Mouse (Mus musculus) spleen, adult 2 months (tissue): ENCODE measurements around the gene Chrm3. TPM values are rescaled to one million over a fixed set of nuclear protein-coding genes. Genes with fewer than 3 reads are reported as not detected.

Experiments
- DNase-seq, 2 experiments: peaks; one replicate each; pipeline versions ENCODE4 v3.0.0 to v3.0.0-alpha.2; 2012 to 2021; ENCODE audit warnings: low spot score in 2 of 2, low read depth in 1 of 2
- H3K27ac ChIP-seq: fragments of 200-500 bp; 2 replicates; pipeline ENCODE4 v1.5.1; 2012; ENCODE audit warnings: low read length, inconsistent platforms; ENCODE audit not compliant: insufficient read depth
- H3K27me3 ChIP-seq: fragments of 200-500 bp; 2 replicates; pipeline ENCODE4 v1.6.1; 2012; ENCODE audit warnings: mild to moderate bottlenecking, moderate library complexity, low read length, inconsistent platforms; ENCODE audit not compliant: control insufficient read depth, insufficient read depth
- H3K36me3 ChIP-seq: fragments of 200-500 bp; 2 replicates; pipeline ENCODE4 v1.6.1; 2012; ENCODE audit warnings: mild to moderate bottlenecking, low read length, inconsistent platforms; ENCODE audit not compliant: control insufficient read depth, insufficient read depth
- H3K4me1 ChIP-seq: fragments of 200-500 bp; 2 replicates; pipeline ENCODE4 v1.6.1; 2011; ENCODE audit warnings: inconsistent platforms; ENCODE audit not compliant: control insufficient read depth, insufficient read depth, insufficient read length
- H3K4me3 ChIP-seq: fragments of 200-500 bp; 2 replicates; pipeline ENCODE4 v1.5.1; 2011; ENCODE audit warnings: mild to moderate bottlenecking, inconsistent platforms; ENCODE audit not compliant: insufficient read depth, insufficient read length; ENCODE audit errors: extremely low read depth
- CTCF ChIP-seq: fragments of 200-500 bp; IDR thresholded peaks from 2 replicates; pipeline ENCODE4 v1.5.1; 2011; ENCODE audit warnings: mild to moderate bottlenecking, inconsistent platforms; ENCODE audit not compliant: insufficient read depth, insufficient read length, insufficient replicate concordance; ENCODE audit errors: extremely low read depth
- POLR2A ChIP-seq: fragments of 200-500 bp; IDR thresholded peaks from 2 replicates; pipeline ENCODE4 v1.6.1; 2011; ENCODE audit warnings: low read depth, low read length, inconsistent platforms
- WGBS: fragments of 180-500 bp; shearing (Covaris S2); methylation state at CpG from one replicate; pipeline ENCODE4 v1.1.7; 2018; 5-methylcytosine and 5-hydroxymethylcytosine counted together
- polyA plus RNA-seq: library from polyadenylated mRNA; depleted of rRNA; stranded (reverse); fragments of >200 nt; gene quantifications from 2 replicates; pipeline ENCODE4 v1.2.3, GENCODE M21; 2012

Gene Chrm3
- polyA plus RNA-seq, 1 experiment, result 0.58 TPM

GRCm38 (mm10) chr13:9932714-9933113 is 427.9 kb downstream of the Chrm3 start:
- Histone ChIP-seq H3K4me3 (no peak overlapping the region), H3K27me3 (no peaks in the 10 kb centered on the region), H3K4me1 (no peaks in the 10 kb centered on the region), H3K36me3 (no peaks in the 10 kb centered on the region), H3K27ac (no peak overlapping the region)
- DNase-seq, result no peak
- 89% methylated on average over 4 of the region's 4 CpGs for WGBS
- no peak for TF ChIP-seq CTCF
- no peak for TF ChIP-seq POLR2A

- Histone ChIP-seq H3K27ac (no peak overlapping the region), H3K27me3 (no peaks in the 10 kb centered on the region), H3K36me3 (no peaks in the 10 kb centered on the region), H3K4me1 (no peaks in the 10 kb centered on the region), H3K4me3 (no peak overlapping the region)
- DNase-seq, result no peak
- WGBS, result 4% methylated on average over 1 of the region's 1 CpGs
- TF ChIP-seq CTCF (no peak), POLR2A (no peak)
These were observed 430.0 kb downstream of the Chrm3 start for GRCm38 (mm10) chr13:9930606-9931005.

- H3K27me3 ChIP-seq, result no peaks in the 10 kb centered on the region
- WGBS, result 88% methylated on average over 2 of the region's 2 CpGs
These were observed 430.7 kb downstream of the Chrm3 start for GRCm38 (mm10) chr13:9929978-9930377.

GRCm38 (mm10) chr13:9921150-9921549 is 439.5 kb downstream of the Chrm3 start:
- no peak for DNase-seq
- no peak overlapping the region for H3K4me3 ChIP-seq
- H3K27me3 ChIP-seq, result no peaks in the 10 kb centered on the region
- TF ChIP-seq CTCF (no peak), POLR2A (no peak)
- H3K27ac ChIP-seq, result no peak overlapping the region
- no peaks in the 10 kb centered on the region for H3K4me1 ChIP-seq
- no peaks in the 10 kb centered on the region for H3K36me3 ChIP-seq
- 89% methylated on average over 1 of the region's 1 CpGs for WGBS

More at GRCm38 (mm10) chr13:9929978-9930377, 430.7 kb downstream of the Chrm3 start:
- no peak overlapping the region for H3K4me3 ChIP-seq
- H3K4me1 ChIP-seq, result no peaks in the 10 kb centered on the region
- DNase-seq, result no peak
- H3K27ac ChIP-seq, result no peak overlapping the region
- TF ChIP-seq POLR2A, result no peak
- no peak for TF ChIP-seq CTCF
- no peaks in the 10 kb centered on the region for H3K36me3 ChIP-seq

- 93% methylated on average over 4 of the region's 4 CpGs for WGBS
- no peaks in the 10 kb centered on the region for H3K4me1 ChIP-seq
- no peaks in the 10 kb centered on the region for H3K36me3 ChIP-seq
- no peak for TF ChIP-seq CTCF
- TF ChIP-seq POLR2A, result no peak
- no peak for DNase-seq
- no peaks in the 10 kb centered on the region for H3K27me3 ChIP-seq
- no peak overlapping the region for H3K27ac ChIP-seq
- no peak overlapping the region for H3K4me3 ChIP-seq
These were observed 447.9 kb downstream of the Chrm3 start for GRCm38 (mm10) chr13:9912697-9913096.

GRCm38 (mm10) chr13:9908707-9909106 is 451.9 kb downstream of the Chrm3 start:
- no peaks in the 10 kb centered on the region for H3K4me1 ChIP-seq
- TF ChIP-seq CTCF (no peak), POLR2A (no peak)
- no peak for DNase-seq
- H3K36me3 ChIP-seq, result no peaks in the 10 kb centered on the region
- H3K27ac ChIP-seq, result no peak overlapping the region
- no peaks in the 10 kb centered on the region for H3K27me3 ChIP-seq
- 90% methylated on average over 2 of the region's 2 CpGs for WGBS
- no peak overlapping the region for H3K4me3 ChIP-seq

GRCm38 (mm10) chr13:9907202-9907601 is 453.4 kb downstream of the Chrm3 start:
- Histone ChIP-seq H3K4me3 (no peak overlapping the region), H3K36me3 (no peaks in the 10 kb centered on the region), H3K27me3 (no peaks in the 10 kb centered on the region), H3K4me1 (no peaks in the 10 kb centered on the region), H3K27ac (no peak overlapping the region)
- no peak for DNase-seq
- no peak for TF ChIP-seq CTCF
- no peak for TF ChIP-seq POLR2A
- 84% methylated on average over 3 of the region's 3 CpGs for WGBS
